Comparison of ENCODE assay signal across 25 mouse cellular contexts in the genomic region with DNA sequence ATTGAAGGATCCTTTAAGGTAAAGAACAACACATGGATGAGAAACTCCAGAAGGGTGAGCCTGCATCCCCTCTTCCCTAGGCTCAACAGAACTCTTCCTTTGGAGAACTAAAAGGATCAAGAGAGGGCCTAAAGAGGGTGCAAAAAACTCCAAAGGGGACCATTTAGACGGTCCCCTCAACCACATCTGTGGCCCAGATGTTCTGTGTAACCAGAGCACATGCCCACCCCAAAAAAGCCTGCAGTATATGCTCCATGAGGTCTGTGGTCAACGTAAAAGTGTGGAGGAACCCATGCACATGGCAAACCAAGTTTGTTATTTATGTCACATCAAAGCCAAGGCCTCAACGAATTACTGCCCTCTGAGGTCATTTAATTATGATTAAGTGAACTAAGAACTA.
DNase-seq lines count a peak whose midpoint lies in the region; ATAC-seq lines count a peak whose summit lies in the region.
"Had no signal": no experiment of that assay in that cellular context is flagged by ENCODE, and none has a peak within 500 bp of the region (broad histone marks: within the 10 kb centered on the region; RNA-seq: fewer than 3 reads in every experiment).

No protein-coding gene starts in this region.

- H3K4me3 ChIP-seq in limb, embryonic 11.5 days (ENCODE audit: low read depth, low read length): no peak overlapping the region
- H3K4me3 ChIP-seq in limb, embryonic 13.5 days: no peak overlapping the region
- no peak overlapping the region for H3K4me3 ChIP-seq in midbrain, embryonic 13.5 days (replicated peaks)
- H3K4me3 ChIP-seq: embryonic facial prominence, embryonic 13.5 days; embryonic facial prominence, embryonic 15.5 days; forebrain, embryonic 13.5 days; forebrain, embryonic 15.5 days had no signal

- H3K9ac ChIP-seq in limb, embryonic 11.5 days (ENCODE audit: low read length): no peak overlapping the region
- no peak overlapping the region for H3K9ac ChIP-seq in limb, embryonic 13.5 days
- no peak overlapping the region for H3K9ac ChIP-seq in midbrain, embryonic 13.5 days (replicated peaks)
- H3K9ac ChIP-seq: embryonic facial prominence, embryonic 13.5 days; embryonic facial prominence, embryonic 15.5 days; forebrain, embryonic 13.5 days; forebrain, embryonic 15.5 days; forebrain, postnatal 0 days had no signal

- WGBS in limb, embryonic 11.5 days: 27% methylated on average over 3 of the region's 3 CpGs
- 30% methylated on average over 3 of the region's 3 CpGs for WGBS in limb, embryonic 13.5 days
- 69% methylated on average over 3 of the region's 3 CpGs for WGBS in midbrain, embryonic 13.5 days

- H3K27me3 ChIP-seq in limb, embryonic 11.5 days (ENCODE audit: control insufficient read depth, insufficient read depth, low read length): no peaks in the 10 kb centered on the region
- peaks cover 10% of the 10 kb centered on the region; the same call in 1 of the 2 replicates for H3K27me3 ChIP-seq in limb, embryonic 13.5 days
- H3K27me3 ChIP-seq in midbrain, embryonic 13.5 days: no peaks in the 10 kb centered on the region
- H3K27me3 ChIP-seq: CH12.LX; embryonic facial prominence, embryonic 15.5 days; forebrain, embryonic 13.5 days; forebrain, embryonic 15.5 days; Patski had no signal

- H3K4me2 ChIP-seq in limb, embryonic 11.5 days (ENCODE audit: low read depth, severe bottlenecking): no peak overlapping the region
- no peak overlapping the region for H3K4me2 ChIP-seq in limb, embryonic 13.5 days (replicated peaks)
- no peak overlapping the region for H3K4me2 ChIP-seq in midbrain, embryonic 13.5 days (replicated peaks)
- H3K4me2 ChIP-seq: embryonic facial prominence, embryonic 13.5 days; embryonic facial prominence, embryonic 15.5 days; forebrain, embryonic 13.5 days; forebrain, embryonic 15.5 days had no signal

- no peaks in the 10 kb centered on the region for H3K36me3 ChIP-seq in limb, embryonic 11.5 days (ENCODE audit: control insufficient read depth, insufficient read depth, low read length)
- H3K36me3 ChIP-seq in limb, embryonic 13.5 days: no peaks in the 10 kb centered on the region
- no peaks in the 10 kb centered on the region for H3K36me3 ChIP-seq in midbrain, embryonic 13.5 days
- H3K36me3 ChIP-seq: embryonic facial prominence, embryonic 13.5 days; embryonic facial prominence, embryonic 15.5 days; forebrain, embryonic 15.5 days; G1E had no signal

- no peaks in the 10 kb centered on the region for H3K4me1 ChIP-seq in limb, embryonic 11.5 days (ENCODE audit: control insufficient read depth, insufficient read depth, low read length)
- no peaks in the 10 kb centered on the region for H3K4me1 ChIP-seq in limb, embryonic 13.5 days
- no peaks in the 10 kb centered on the region for H3K4me1 ChIP-seq in midbrain, embryonic 13.5 days (replicated peaks)
- H3K4me1 ChIP-seq: embryonic facial prominence, embryonic 13.5 days; embryonic facial prominence, embryonic 15.5 days; forebrain, embryonic 13.5 days; forebrain, embryonic 15.5 days had no signal

- DNase-seq in embryo, embryonic 11 days: peak; percentile 4
- no peak for DNase-seq in embryo, embryonic 9.5 days (ENCODE audit: extremely low spot score)
- peak; percentile 24 for DNase-seq in limb, embryonic 11.5 days (ENCODE audit: low spot score)
- DNase-seq in cerebellum, adult 9-11 months: no peak
- DNase-seq: adrenal gland, adult 8-10 months; adrenal gland, postnatal 14 days; adrenal gland, postnatal 36 days; B cell, adult 2 months; cerebellum, adult 11-12 months; cerebellum, adult 2 months; cerebellum, adult 9-10 months; cerebellum, postnatal 14 days; cerebellum, postnatal 36 days; forebrain, postnatal 0 days had no signal

- no peak overlapping the region for H3K27ac ChIP-seq in limb, embryonic 11.5 days (replicated peaks; ENCODE audit: low read depth, low read length)
- H3K27ac ChIP-seq in limb, embryonic 13.5 days: no peak overlapping the region
- no peak overlapping the region for H3K27ac ChIP-seq in midbrain, embryonic 13.5 days
- H3K27ac ChIP-seq: embryonic facial prominence, embryonic 13.5 days; embryonic facial prominence, embryonic 15.5 days; forebrain, embryonic 13.5 days; forebrain, embryonic 15.5 days had no signal

- ATAC-seq in limb, embryonic 11.5 days (ENCODE audit: insufficient number of reproducible peaks, low FRiP score, low TSS enrichment, low read depth): no peak; the same call in 1 of the 2 replicates
- ATAC-seq in limb, embryonic 13.5 days (ENCODE audit: low FRiP score, low read depth): peak; percentile 54; the same call in 1 of the 2 replicates
- ATAC-seq in midbrain, embryonic 13.5 days: no peak
- ATAC-seq: activated CD4-positive, CD25-positive, alpha-beta regulatory T cell, adult 4 months; CD4-positive, CD25-positive, alpha-beta regulatory T cell, adult 4 months; forebrain, embryonic 13.5 days; forebrain, embryonic 15.5 days; forebrain, postnatal 0 days had no signal

- H3K9me3 ChIP-seq in limb, embryonic 11.5 days (ENCODE audit: control insufficient read depth, low read length): no peaks in the 10 kb centered on the region
- H3K9me3 ChIP-seq in limb, embryonic 13.5 days: no peaks in the 10 kb centered on the region
- H3K9me3 ChIP-seq in midbrain, embryonic 13.5 days: no peaks in the 10 kb centered on the region
- H3K9me3 ChIP-seq: embryonic facial prominence, embryonic 13.5 days; embryonic facial prominence, embryonic 15.5 days; forebrain, embryonic 13.5 days; forebrain, embryonic 15.5 days; G1E had no signal

Comparison
In these comparisons a context has a peak if more than half of its experiments do, and no peak if none do; other contexts are left out.
1. DNase-seq: peak in embryo, embryonic 11 days (single experiment) and limb, embryonic 11.5 days (single experiment); none in embryo, embryonic 9.5 days (single experiment) and cerebellum, adult 9-11 months (single experiment).